Mouse (Mus musculus) olfactory bulb, adult 2 months (tissue): ENCODE data around the gene Nsmce4a.

Source experiments
- CTCF ChIP-seq: fragments of 200-500 bp; IDR thresholded peaks from 2 replicates; pipeline ENCODE4 v1.5.1; 2012; ENCODE audit warnings: low read depth, mild to moderate bottlenecking, low read length, moderate library complexity; ENCODE audit not compliant: insufficient read depth
- POLR2A ChIP-seq: fragments of 200-500 bp; IDR thresholded peaks from 2 replicates; pipeline ENCODE4 v1.6.1; 2012; ENCODE audit warnings: mild to moderate bottlenecking, low read depth, low read length, moderate library complexity; ENCODE audit not compliant: insufficient read depth

GRCm38 (mm10) chr7:130503006-130503405 lies 69.9 kb downstream of the Nsmce4a start:
- TF ChIP-seq POLR2A = no peak
- TF ChIP-seq CTCF = no peak
